Mouse (Mus musculus) E14TG2a.4 (cell line): Measurements from ENCODE around the gene Fam219b.

Experiments
- CTCF ChIP-seq: conservative IDR thresholded peaks from 2 replicates; pipeline ENCODE4 v1.5.1; 2014; ENCODE audit warnings: low read length
- POU5F1 ChIP-seq: IDR thresholded peaks from 2 replicates; pipeline ENCODE4 v1.6.1; 2014; ENCODE audit warnings: low read length, borderline replicate concordance

GRCm38 (mm10) chr9:57552139-57552887 lies 15.0 kb downstream of the Fam219b start, which contains the start of gene Mpi:
- no peak for TF ChIP-seq CTCF
- TF ChIP-seq POU5F1 = no peak
